Mouse (Mus musculus) midbrain, embryonic 15.5 days (tissue): Measurements from ENCODE around the gene Slc25a3. TPM values are rescaled to one million over a fixed set of nuclear protein-coding genes. Genes with fewer than 3 reads are reported as not detected.

ENCODE experiments used
- ATAC-seq: fragments of 200-750 bp; cut with Nextera tagmentation; replicated peaks from 2 replicates; pipeline ENCODE4 v1.8.0; 2017; ENCODE audit warnings: moderate TSS enrichment
- H3K27ac ChIP-seq: fragments of 300-500 bp; sonication (generic); 2 replicates; pipeline ENCODE4 v1.5.1; 2015; ENCODE audit warnings: mild to moderate bottlenecking, inconsistent platforms
- H3K27me3 ChIP-seq: fragments of 300-500 bp; sonication (generic); replicated peaks from 2 replicates; pipeline ENCODE4 v1.6.1; 2015; ENCODE audit warnings: inconsistent platforms
- H3K36me3 ChIP-seq: fragments of 300-500 bp; sonication (generic); replicated peaks from 2 replicates; pipeline ENCODE4 v1.6.1; 2015; ENCODE audit warnings: inconsistent platforms
- H3K4me1 ChIP-seq: fragments of 300-500 bp; sonication (generic); 2 replicates; pipeline ENCODE4 v1.6.1; 2015; ENCODE audit warnings: inconsistent platforms
- H3K4me2 ChIP-seq: fragments of 300-500 bp; sonication (generic); 2 replicates; pipeline ENCODE4 v1.6.1; 2015; ENCODE audit warnings: inconsistent platforms, mild to moderate bottlenecking, moderate library complexity
- H3K4me3 ChIP-seq: fragments of 300-500 bp; sonication (generic); 2 replicates; pipeline ENCODE4 v1.5.1; 2015; ENCODE audit warnings: mild to moderate bottlenecking, inconsistent platforms
- H3K9ac ChIP-seq: fragments of 300-500 bp; sonication (generic); 2 replicates; pipeline ENCODE4 v1.6.1; 2015; ENCODE audit warnings: mild to moderate bottlenecking, inconsistent platforms
- H3K9me3 ChIP-seq: fragments of 300-500 bp; sonication (generic); 2 replicates; pipeline ENCODE4 v1.6.1; 2016; ENCODE audit warnings: inconsistent platforms
- WGBS: fragments of 180-500 bp; shearing (Covaris S2); methylation state at CpG from one replicate; pipeline ENCODE4 v1.1.7; 2015; ENCODE audit warnings: mixed read lengths; 5-methylcytosine and 5-hydroxymethylcytosine counted together
- polyA plus RNA-seq: library from polyadenylated mRNA; unstranded; fragments of >200 nt; fragmentation: Nextera tagmentation; extraction: Ambion mirVana; gene quantifications from 2 replicates; pipeline ENCODE4 v1.2.1, GENCODE M21; 2015

Slc25a3 gene
- polyA plus RNA-seq, 1 experiment from 2014 or later, result 542 TPM

GRCm38 (mm10) chr10:91137400-91137799, 13.5 kb upstream of the Slc25a3 start:
- 71% methylated on average over 9 of the region's 9 CpGs for WGBS
- Histone ChIP-seq H3K9me3 (no peaks in the 10 kb centered on the region), H3K27ac (no peak overlapping the region), H3K4me2 (no peak overlapping the region), H3K4me1 (no peaks in the 10 kb centered on the region), H3K9ac (no peak overlapping the region), H3K36me3 (no peaks in the 10 kb centered on the region), H3K27me3 (no peaks in the 10 kb centered on the region), H3K4me3 (no peak overlapping the region)
- no peak for ATAC-seq

- 84% methylated on average over 7 of the region's 7 CpGs for WGBS
- Histone ChIP-seq H3K4me3 (no peak overlapping the region), H3K27ac (no peak overlapping the region), H3K9ac (no peak overlapping the region), H3K27me3 (no peaks in the 10 kb centered on the region), H3K4me1 (no peaks in the 10 kb centered on the region), H3K9me3 (no peaks in the 10 kb centered on the region), H3K4me2 (no peak overlapping the region), H3K36me3 (no peaks in the 10 kb centered on the region)
- ATAC-seq, result no peak
Observed at GRCm38 (mm10) chr10:91135302-91135972, 11.6 kb upstream of the Slc25a3 start.

GRCm38 (mm10) chr10:91131565-91131964, 7.7 kb upstream of the Slc25a3 start:
- ATAC-seq, result no peak
- WGBS, result 63% methylated on average over 1 of the region's 1 CpGs

GRCm38 (mm10) chr10:91130792-91131191, 6.9 kb upstream of the Slc25a3 start:
- Histone ChIP-seq H3K4me1 (no peaks in the 10 kb centered on the region), H3K4me3 (no peak overlapping the region), H3K4me2 (no peak overlapping the region), H3K9me3 (no peaks in the 10 kb centered on the region), H3K36me3 (no peaks in the 10 kb centered on the region), H3K27ac (no peak overlapping the region), H3K27me3 (no peaks in the 10 kb centered on the region), H3K9ac (no peak overlapping the region)
- 75% methylated on average over 3 of the region's 3 CpGs for whole genome bisulfite sequencing
- no peak for ATAC-seq

More at GRCm38 (mm10) chr10:91131565-91131964, 7.7 kb upstream of the Slc25a3 start:
- no peaks in the 10 kb centered on the region for H3K27me3 ChIP-seq
- no peaks in the 10 kb centered on the region for H3K36me3 ChIP-seq
- no peak overlapping the region for H3K9ac ChIP-seq
- no peak overlapping the region for H3K4me2 ChIP-seq
- no peaks in the 10 kb centered on the region for H3K4me1 ChIP-seq
- no peak overlapping the region for H3K27ac ChIP-seq
- H3K4me3 ChIP-seq, result no peak overlapping the region
- H3K9me3 ChIP-seq, result no peaks in the 10 kb centered on the region

GRCm38 (mm10) chr10:91128551-91129160, 4.8 kb upstream of the Slc25a3 start:
- Histone ChIP-seq H3K9me3 (no peaks in the 10 kb centered on the region), H3K36me3 (no peaks in the 10 kb centered on the region), H3K27me3 (no peaks in the 10 kb centered on the region), H3K9ac (no peak overlapping the region), H3K27ac (no peak overlapping the region), H3K4me2 (no peak overlapping the region), H3K4me1 (0 out of 2 replicates have a peak, but pooled peaks cover 3% of the 10 kb centered on the region), H3K4me3 (no peak overlapping the region)
- 81% methylated on average over 1 of the region's 1 CpGs for WGBS
- ATAC-seq, result no peak

GRCm38 (mm10) chr10:91127395-91127794, 3.5 kb upstream of the Slc25a3 start:
- no peaks in the 10 kb centered on the region for H3K27me3 ChIP-seq
- ATAC-seq, result no peak
- H3K4me1 ChIP-seq, result peaks cover 11% of the 10 kb centered on the region
- no peak overlapping the region for H3K9ac ChIP-seq
- whole genome bisulfite sequencing, result 79% methylated on average over 2 of the region's 2 CpGs
- no peaks in the 10 kb centered on the region for H3K36me3 ChIP-seq
- H3K4me2 ChIP-seq, result no peak overlapping the region
- no peak overlapping the region for H3K4me3 ChIP-seq
- H3K27ac ChIP-seq, result no peak overlapping the region
- H3K9me3 ChIP-seq, result no peaks in the 10 kb centered on the region

- no peak for ATAC-seq
- 82% methylated on average over 10 of the region's 10 CpGs for WGBS
Observed at GRCm38 (mm10) chr10:91126618-91127355, 2.9 kb upstream of the Slc25a3 start.

GRCm38 (mm10) chr10:91123281-91123827, 505 bp downstream of the Slc25a3 start:
- Histone ChIP-seq H3K4me2 (peak overlapping the region; percentile 71), H3K4me1 (peaks cover 23% of the 10 kb centered on the region), H3K36me3 (peaks cover 11% of the 10 kb centered on the region), H3K27me3 (no peaks in the 10 kb centered on the region), H3K9ac (peak overlapping the region; percentile 96), H3K9me3 (no peaks in the 10 kb centered on the region), H3K4me3 (peak overlapping the region; percentile 82), H3K27ac (peak overlapping the region; percentile 93)
- ATAC-seq, result peak; percentile 40
- WGBS, result under 1% methylated on average over 38 of the region's 44 CpGs

More at GRCm38 (mm10) chr10:91126618-91127355, 2.9 kb upstream of the Slc25a3 start:
- H3K4me2 ChIP-seq, result no peak overlapping the region
- H3K9ac ChIP-seq, result no peak overlapping the region
- H3K4me3 ChIP-seq, result no peak overlapping the region
- no peaks in the 10 kb centered on the region; the same call in 1 of the 2 replicates for H3K36me3 ChIP-seq
- peaks cover 18% of the 10 kb centered on the region for H3K4me1 ChIP-seq
- H3K27ac ChIP-seq, result no peak overlapping the region
- H3K9me3 ChIP-seq, result no peaks in the 10 kb centered on the region
- H3K27me3 ChIP-seq, result no peaks in the 10 kb centered on the region

- Histone ChIP-seq H3K4me1 (peaks cover 23% of the 10 kb centered on the region), H3K36me3 (peaks cover 18% of the 10 kb centered on the region), H3K27me3 (no peaks in the 10 kb centered on the region), H3K4me2 (peak overlapping the region; percentile 71), H3K27ac (no peak overlapping the region), H3K4me3 (peak overlapping the region; percentile 82), H3K9me3 (no peaks in the 10 kb centered on the region), H3K9ac (peak overlapping the region; percentile 96)
- ATAC-seq, result no peak
- 44% methylated on average over 6 of the region's 6 CpGs for WGBS
Observed at GRCm38 (mm10) chr10:91122646-91123045, 1.2 kb downstream of the Slc25a3 start.

GRCm38 (mm10) chr10:91116958-91117357, 6.9 kb downstream of the Slc25a3 start:
- H3K4me1 ChIP-seq, result peaks cover 7% of the 10 kb centered on the region
- H3K9me3 ChIP-seq, result no peaks in the 10 kb centered on the region
- 92% methylated on average over 12 of the region's 12 CpGs for WGBS
- no peak overlapping the region for H3K4me3 ChIP-seq
- H3K9ac ChIP-seq, result no peak overlapping the region
- no peak for ATAC-seq
- H3K36me3 ChIP-seq, result peaks cover 67% of the 10 kb centered on the region
- H3K27me3 ChIP-seq, result no peaks in the 10 kb centered on the region
- no peak overlapping the region for H3K27ac ChIP-seq
- no peak overlapping the region for H3K4me2 ChIP-seq

- Histone ChIP-seq H3K27me3 (no peaks in the 10 kb centered on the region), H3K27ac (no peak overlapping the region), H3K9ac (no peak overlapping the region), H3K9me3 (no peaks in the 10 kb centered on the region), H3K4me1 (no peaks in the 10 kb centered on the region), H3K4me3 (no peak overlapping the region), H3K4me2 (no peak overlapping the region), H3K36me3 (peaks cover 29% of the 10 kb centered on the region)
- ATAC-seq, result no peak
- WGBS, result 83% methylated on average over 4 of the region's 4 CpGs
Observed at GRCm38 (mm10) chr10:91109841-91110240, 14.0 kb downstream of the Slc25a3 start.

GRCm38 (mm10) chr10:91105981-91106380, 17.9 kb downstream of the Slc25a3 start:
- ATAC-seq, result no peak
- Histone ChIP-seq H3K27me3 (no peaks in the 10 kb centered on the region), H3K9me3 (no peaks in the 10 kb centered on the region), H3K4me1 (no peaks in the 10 kb centered on the region), H3K27ac (no peak overlapping the region), H3K9ac (no peak overlapping the region), H3K4me2 (no peak overlapping the region), H3K4me3 (no peak overlapping the region), H3K36me3 (0 out of 2 replicates have a peak, but pooled peaks cover 3% of the 10 kb centered on the region)
- 91% methylated on average over 3 of the region's 3 CpGs for WGBS
